Mouse (Mus musculus) heart, postnatal 4 days (tissue): ENCODE data around the gene Tmem151a. TPM values are rescaled to one million over a fixed set of nuclear protein-coding genes. Genes with fewer than 3 reads are reported as not detected.
A peak's percentile ranks its signal among the peaks of the same experiment; 100 is the strongest.
"Not testable (repeated sequence)": the region's sequence is repeated elsewhere in the genome, so short reads cannot be mapped to it uniquely, and the experiment has no call there.

Experiments
- DNase-seq: peaks from one replicate; pipeline ENCODE4 v3.0.0; 2021
- total RNA-seq, 2 experiments: library from RNA; stranded (reverse); gene quantifications; 2 replicates each; pipeline ENCODE4 v1.2.3; 2021

Tmem151a gene
- total RNA-seq, 2 experiments from 2014 or later: 3.8 to 4.1 TPM

DNA sequence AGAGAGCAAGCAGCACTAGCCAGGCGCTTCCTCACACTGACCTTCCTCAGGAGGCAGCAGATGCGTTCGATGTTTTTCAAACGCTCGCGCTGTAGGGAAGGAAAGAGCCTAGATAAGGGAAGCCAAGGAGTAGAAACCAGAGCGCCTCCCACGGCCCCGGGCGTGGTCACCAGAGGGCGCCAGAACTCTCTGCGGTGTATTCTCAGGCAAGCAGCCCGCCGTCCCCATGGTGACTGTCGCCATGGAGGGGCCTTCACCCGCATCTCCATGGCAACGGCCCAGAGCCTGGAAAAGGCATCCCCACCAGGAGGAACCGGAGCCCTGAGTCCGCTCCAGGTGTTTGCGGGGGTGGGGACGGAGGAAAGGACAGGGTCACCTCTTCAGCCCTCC, 8.9 kb upstream of the Tmem151a start:
- peak; percentile 95 for DNase-seq

DNA sequence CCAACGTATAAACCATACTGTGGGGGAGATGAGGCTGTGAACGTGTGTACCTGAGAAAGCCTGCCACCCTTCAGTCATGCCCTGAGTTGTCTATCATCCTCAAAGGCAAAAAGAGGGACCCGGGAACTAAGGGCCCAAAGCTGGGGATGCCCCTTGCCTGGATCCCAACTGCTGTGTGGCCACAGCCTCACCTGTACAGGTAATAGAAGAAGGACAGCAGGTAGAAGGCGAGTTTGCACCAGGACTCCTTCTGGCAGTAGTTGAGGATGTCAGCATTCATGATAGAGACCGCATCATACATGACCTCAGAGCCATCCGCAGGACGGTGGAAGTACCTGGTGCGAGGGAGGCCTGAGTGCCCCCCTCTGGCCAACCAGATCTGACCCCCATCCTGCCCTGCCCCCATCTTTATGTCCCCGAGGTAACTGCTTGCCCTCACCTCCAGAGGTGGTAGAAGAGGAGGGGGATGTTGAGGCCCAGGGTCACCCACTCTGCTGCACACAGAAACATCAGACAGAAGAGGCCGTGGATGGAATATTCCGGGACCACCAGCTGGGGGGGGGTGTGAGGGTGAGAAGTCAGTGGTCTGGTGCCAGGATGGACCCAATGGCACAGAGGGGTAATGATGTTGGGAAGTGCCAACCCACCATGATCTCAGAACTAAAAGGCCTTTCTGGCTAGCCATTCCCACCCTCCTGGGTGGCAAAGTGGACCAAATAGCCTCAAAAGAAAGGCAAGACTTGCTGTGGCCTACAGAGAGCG, 8.3 kb upstream of the Tmem151a start:
- no peak for DNase-seq

DNA sequence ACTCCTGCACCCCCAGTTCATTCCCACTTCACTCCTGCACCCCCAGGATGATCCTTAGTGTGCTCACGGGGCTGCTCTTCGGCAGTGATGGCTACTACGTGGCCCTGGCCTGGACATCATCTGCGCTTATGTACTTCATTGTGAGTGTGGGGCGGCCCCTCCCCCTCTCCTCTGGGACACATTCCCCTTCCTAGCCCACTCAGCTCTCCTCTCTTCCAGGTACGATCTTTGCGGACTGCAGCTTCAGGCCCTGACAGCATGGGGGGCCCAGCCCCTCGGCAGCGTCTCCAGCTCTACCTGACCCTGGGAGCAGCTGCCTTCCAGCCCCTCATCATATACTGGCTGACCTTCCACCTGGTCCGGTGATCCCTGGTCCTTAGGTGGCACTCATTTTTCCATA, 6.8 kb upstream of the Tmem151a start:
- DNase-seq: no peak

DNA sequence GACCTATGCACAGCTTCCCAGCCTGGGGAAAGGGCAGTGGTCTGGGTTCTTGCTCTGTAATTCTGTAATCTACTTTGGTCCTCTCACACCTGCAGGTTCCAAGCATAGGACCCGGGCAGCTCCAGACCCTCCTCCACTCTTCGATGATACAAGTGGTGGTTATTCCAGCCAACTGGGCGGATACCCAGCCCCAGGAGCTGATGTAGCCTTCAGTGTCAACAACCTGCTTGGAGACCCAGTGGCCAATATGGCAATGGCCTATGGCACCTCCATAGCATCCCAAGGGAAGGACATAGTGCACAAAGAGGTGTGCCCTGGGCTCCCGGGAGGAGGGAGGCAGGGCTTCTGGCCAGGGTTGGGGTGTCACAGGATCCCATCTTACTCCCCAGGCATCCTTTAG, 4.0 kb upstream of the Tmem151a start:
- no peak for DNase-seq

DNA sequence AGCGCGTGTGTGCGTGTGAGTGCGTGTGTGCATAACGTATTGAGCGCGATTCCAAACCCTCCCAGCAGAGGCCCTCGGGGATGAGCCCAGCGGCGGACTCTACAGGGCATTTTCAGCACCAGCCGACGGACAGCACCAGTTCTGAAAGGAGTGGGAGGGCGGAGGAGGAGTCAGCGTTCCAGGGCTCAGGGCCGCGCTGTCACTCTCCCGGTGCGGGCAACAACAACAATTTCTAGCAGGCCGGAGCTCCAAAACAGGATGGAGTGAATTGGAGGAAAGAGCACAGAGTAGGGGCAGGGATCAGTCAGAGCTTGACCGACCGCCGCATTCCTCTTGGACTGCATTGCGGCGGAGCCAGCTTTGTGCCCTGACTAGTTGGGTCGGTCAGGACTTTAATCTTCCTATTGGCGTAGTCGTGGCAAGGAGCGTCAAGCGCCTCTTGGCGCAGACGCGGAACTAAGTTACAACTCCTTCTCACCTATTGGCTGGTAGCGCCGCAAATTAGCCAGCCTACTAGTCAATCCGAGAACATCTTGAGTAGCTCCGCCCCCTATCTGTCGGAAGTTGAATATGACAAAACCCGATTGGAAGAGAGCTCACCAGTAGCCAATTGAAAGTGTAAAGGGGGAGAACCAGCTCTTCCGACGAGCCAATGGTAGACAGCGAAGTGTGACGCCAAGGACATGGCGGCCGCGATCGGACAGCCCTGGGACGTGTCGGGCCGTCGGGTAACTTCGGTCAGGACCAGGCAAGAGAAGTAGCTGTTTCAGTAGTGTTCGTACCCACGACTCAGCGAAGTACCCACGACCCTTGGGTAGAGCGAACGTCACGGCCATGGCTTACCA, 2.8 kb upstream of the Tmem151a start, which contains the start of gene Yif1a:
Gene Yif1a (plus strand): TSS at position 655 of the 845 bp plus-strand sequence.
- DNase-seq: peak; percentile 97

DNA sequence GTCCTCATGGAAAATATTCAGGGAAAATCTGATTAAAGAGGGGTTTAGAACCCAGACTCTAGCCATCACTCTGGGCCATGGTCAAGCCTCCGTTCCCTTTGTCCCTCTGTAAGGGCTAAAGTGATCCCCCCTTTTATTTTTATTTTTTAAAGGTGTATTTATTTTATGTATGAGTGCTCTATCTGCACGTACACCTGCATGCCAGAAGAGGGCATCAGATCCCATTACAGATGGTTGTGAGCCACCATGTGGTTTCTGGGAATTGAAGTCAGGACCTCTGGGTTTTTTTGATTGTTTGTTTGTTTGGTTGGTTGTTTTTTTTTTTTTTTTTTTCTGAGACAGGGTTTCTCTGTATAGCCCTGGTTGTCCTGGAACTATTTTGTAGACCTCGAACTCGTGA, 1.2 kb upstream of the Tmem151a start:
- not testable (repeated sequence) for DNase-seq

DNA sequence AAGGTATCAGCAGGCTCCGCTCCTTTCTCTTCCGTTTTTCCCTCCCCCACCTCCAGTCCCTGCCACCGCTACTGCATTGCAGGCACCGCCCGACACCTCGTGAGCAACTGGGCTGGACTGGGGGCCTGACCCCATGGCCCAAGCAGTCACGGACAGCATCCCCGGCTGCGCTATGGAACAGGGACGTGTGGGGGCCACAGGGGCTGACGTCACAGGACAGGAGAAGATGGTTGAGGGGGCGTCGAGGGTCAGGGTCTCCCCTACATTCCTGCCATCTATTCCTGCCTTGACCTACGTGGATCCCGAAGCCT, 542 bp downstream of the Tmem151a start:
- no peak for DNase-seq

DNA sequence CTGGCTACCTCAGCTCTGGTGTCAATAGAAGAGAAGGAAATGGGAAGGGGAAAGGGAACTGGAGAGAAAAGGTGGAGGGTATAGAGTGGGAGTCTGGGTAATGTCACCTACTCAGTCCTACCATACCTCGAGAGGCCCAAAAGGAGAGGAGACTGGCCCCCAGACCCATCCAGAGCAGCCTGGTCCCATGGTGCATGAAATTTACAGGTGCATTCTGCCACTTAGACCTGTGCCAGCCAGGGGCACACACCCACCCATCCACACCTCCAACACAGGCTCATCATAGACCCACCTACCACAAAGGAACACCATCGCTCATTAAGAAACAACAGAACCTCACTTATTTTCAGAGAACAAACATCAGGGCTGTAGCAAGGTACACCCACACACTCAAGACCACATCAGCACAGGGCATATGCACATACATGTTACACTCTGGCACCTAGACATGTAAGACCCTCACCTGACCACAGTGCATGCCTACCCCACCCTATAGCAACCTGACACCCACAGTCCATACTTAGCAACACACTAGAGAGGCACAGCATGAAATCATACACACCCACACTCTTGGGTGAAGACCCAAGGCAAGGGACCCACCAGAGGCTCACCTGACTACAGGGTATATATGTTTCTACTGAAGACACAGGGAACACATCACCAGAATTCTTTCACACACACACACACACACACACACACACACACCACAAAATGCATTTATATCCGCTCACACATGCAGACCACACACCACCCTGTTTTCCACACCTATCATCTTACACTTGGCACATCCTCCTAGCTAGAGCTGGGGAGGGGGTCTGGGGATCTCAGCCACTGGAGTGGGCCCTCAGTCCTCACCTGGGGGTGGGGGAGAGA, 1.1 kb downstream of the Tmem151a start:
- no peak for DNase-seq

DNA sequence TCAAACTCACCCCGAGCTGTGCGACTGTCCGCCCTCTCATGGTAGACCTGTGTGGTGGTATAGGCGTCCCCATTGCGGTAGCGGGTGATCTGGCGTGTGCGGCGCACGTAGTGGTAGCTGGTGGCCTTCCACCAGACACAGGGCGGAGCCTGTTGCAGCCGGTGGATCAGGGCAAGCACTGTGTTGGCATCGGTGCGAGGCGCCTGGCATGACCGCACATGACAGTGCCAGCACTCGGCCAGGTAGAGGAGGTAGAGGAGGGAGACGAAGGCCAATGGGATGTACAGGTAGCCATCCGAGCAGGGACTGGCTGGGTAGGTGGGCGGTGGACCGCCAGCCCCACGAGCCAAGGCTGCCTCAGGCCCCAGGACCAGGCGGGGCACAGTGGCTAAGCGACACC, 2.7 kb downstream of the Tmem151a start:
- no peak for DNase-seq

DNA sequence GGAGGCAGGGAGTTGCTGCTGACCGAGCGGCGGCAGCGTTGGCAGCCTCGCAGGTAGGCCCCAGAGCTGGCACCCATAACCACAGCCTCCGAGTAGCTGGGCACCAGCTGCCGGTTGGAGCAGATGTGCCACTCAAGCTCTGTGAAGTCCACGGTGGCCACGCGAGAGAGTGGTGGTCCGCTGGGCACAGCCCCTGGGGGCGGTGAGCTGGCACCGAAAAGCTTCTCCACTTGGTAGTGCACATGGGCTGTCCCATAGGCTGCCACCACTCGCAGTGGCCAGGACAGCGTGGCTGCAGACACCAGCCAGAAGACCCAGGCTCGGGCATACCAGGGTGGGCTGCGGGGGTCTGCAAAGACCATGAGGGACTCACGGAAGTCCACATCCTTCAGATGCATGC, 3.3 kb downstream of the Tmem151a start:
- no peak for DNase-seq

DNA sequence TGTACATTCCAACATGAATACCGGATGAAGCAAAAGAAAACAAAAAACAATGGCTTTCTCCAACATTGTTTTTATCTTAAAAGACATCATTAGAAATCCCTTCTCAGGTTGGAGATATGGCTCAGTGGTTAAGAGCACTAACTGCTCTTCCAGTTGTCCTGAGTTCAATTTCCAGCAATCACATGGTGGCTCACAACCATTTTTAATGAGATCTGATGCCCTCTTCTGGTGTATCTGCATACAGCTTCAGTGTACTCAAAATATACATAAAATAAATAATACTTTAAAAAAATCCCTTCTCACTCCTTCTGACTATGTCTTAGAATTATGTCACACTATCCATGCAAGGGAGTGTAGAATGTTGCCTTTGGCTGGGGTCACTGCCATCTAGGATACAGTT, 6.1 kb downstream of the Tmem151a start:
- no peak for DNase-seq

DNA sequence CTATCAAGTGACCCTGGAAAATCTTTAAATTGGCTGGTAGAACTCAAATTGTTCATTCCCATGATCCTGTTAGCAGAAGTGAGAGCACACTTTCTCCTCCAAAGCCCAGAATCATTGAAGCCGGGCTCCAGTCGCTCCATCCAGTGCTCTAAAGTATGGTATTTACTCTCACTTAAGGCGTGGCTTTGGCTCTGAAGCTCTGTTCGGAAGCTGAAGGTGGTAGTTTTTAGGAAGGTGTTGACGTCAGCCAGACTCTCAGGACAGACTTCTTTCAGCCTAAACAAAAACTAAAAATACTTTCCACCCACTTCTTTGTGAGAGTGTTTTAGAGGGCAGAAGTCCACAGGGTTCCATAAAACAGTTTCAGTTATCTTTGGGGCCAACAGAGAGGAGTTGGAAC, 11.8 kb downstream of the Tmem151a start:
- DNase-seq: no peak

DNA sequence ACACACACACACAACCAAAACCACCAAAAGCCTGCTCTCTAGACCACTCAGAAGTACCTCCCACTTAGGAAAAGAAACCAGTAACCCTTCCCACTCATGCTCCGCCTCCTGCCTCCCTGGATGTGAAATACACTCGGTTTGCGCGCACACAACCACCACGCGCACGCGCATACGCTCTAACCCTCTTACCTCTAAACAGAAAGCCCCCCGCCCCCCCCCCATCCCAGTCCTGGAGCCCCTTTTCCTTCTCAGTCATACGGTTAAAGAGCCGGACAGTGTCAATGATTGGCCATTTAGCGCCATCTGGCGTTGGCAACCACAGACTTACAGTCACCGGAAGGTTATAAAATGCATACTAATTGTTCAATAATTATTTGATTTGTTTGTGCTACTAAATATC, 12.3 kb downstream of the Tmem151a start:
- DNase-seq: peak; percentile 72

DNA sequence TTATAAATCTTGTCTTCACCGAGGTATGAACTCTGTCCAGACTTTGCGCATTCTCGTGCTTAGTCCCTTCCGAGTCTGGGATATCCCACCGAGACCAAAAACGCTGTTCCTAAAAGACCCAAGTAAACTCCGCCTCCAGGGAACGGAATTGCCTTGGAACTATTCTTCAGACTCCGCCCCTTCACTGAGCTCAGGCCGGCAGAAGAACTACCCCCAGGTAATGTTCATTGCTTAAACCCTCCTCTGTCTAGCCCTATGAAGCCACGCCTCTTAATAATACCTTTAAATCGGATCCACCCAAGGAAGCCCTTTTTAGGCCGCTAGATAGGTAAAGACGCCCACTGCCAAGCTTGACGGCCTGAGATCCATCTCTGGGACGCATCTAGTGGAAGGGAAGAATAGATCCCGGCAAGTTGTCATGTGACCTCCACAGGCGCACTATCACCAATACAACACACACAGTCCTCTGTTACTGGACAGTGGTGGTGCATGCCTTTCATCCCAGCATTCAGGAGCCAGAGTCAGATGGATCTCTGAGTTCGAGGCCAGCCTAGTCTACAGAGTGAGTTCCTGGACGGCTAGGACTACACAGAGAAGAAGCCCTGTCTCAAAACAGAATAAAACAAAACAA, 12.8 kb downstream of the Tmem151a start:
- DNase-seq: no peak

DNA sequence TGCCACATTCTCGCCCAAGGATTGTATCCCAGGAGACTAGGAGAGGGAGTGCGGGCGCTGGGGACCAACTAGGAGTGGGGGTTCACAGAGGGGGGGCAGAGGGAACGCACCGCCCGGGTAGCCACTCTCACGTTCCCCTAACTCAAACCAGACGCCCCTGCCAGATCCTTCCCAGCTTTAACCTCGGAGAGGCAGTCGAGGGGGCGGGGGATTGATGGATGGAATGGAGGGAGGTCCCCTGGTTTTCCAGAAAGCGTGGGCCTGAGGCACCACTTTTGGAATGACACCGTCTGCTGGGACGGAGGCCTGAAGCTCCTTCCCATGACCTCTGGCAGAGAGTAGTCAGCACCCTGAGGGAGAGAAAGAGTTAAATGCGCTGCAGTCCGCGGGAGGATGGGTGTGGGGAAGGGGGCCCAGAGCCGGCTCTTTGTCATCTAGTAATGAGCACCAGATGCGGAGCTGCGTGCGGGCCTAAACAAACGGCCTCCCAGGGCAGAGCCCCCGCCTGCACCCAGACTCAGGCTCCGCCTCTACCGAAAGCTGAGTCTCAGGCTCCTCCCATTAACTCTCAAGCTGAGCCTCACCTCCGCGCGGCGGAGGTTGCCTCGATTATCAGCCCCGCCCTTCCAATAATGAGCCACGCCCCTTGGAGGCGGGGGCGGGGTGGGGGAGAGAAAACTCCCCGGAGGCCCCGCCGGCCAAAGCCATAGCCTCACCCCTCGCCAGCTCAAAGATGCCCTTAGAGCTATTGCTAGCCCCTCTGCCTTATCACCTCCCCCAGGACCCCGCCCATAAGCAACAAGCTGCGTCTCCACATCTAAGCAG, 13.6 kb downstream of the Tmem151a start:
- DNase-seq: peak; percentile 76

DNA sequence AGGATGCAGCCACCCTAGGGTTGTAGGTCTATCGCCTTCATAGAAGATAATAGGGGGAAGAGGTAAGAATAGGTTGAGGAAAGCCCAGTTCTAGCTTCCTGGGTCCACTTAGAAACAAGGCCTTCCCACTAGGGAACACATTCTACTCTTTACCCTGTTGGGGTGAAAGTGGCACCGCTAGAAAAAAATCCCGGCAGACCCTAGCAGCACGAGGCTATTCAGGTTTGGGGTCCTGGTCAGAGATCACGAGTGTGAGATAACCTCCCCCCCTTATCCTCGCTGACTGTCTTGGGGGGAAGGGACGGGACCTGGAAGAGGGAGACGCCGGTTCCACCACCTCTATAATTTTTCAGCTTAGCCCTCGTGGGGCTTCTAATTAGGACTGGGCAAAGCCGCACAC, 14.3 kb downstream of the Tmem151a start:
- DNase-seq: no peak

DNA sequence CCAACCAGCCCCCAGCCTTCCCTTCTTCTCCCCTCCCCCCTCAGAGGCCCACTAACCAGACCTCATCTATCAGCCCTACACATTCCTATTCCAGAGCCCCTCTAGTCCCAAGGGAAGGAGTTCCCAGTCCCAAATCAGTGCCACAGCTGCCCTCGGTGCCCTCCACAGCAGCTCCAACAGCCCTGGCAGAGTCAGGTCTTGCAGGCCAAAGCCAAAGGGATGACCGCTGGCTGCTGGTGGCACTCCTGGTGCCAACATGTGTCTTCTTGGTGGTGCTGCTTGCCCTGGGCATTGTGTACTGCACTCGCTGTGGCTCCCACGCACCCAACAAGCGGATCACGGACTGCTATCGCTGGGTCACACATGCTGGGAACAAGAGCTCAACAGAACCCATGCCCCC, 15.4 kb downstream of the Tmem151a start:
- DNase-seq: no peak

DNA sequence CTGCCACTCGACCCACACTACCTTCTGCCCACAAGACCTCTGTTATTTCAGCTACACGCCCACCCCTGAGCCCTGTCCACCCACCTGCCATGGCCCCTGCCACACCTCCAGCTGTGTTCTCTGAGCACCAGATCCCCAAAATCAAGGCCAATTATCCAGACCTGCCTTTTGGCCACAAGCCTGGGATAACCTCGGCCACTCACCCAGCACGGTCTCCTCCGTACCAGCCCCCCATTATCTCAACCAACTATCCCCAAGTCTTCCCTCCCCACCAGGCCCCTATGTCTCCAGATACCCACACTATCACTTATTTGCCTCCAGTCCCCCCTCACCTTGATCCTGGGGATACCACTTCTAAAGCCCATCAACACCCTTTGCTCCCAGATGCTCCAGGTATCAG, 15.8 kb downstream of the Tmem151a start:
- DNase-seq: no peak

DNA sequence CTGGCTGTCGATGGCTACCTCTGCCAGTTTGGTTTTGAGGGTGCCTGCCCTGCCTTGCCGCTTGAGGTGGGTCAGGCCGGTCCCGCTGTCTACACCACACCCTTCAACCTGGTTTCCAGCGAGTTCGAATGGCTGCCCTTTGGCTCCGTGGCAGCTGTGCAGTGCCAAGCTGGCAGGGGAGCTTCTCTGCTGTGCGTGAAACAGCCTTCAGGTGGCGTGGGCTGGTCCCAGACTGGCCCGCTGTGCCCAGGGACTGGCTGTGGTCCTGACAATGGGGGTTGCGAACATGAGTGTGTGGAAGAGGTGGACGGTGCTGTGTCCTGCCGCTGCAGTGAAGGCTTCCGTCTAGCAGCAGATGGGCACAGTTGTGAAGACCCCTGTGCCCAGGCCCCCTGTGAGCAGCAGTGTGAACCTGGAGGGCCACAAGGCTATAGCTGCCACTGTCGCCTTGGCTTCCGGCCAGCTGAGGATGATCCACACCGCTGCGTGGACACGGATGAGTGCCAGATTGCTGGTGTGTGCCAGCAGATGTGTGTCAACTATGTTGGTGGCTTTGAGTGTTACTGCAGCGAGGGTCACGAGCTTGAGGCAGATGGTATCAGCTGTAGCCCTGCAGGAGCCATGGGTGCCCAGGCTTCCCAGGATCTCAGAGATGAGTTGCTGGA, 16.6 kb downstream of the Tmem151a start:
- DNase-seq: no peak

DNA sequence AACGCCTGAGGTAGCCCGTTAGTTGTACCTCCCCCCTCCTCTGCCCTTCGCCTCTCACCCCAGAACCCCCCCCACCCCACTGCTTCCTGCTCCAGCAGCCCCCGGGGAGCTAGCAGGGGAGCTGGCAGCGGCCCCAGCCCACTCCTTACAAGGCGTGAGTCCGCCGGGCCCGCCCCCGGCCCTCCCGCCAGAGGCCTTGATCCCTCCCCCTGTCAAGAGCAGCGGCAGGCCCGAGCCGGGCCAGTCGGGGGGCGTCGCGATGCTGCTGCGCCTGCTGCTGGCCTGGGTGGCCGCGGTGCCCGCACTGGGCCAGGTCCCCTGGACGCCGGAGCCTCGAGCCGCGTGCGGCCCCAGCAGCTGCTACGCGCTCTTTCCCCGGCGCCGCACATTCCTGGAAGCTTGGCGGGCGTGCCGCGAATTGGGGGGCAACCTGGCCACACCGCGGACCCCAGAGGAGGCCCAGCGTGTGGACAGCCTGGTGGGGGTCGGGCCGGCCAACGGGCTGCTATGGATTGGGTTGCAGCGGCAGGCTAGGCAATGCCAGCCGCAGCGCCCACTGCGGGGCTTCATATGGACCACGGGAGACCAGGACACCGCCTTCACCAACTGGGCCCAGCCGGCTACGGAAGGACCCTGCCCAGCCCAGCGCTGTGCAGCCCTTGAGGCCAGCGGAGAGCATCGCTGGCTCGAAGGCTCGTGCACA, 17.3 kb downstream of the Tmem151a start, which contains the start of gene Cd248:
Gene Cd248 (plus strand): TSS at position 212 of the 703 bp plus-strand sequence.
- peak; percentile 86 for DNase-seq
